Mouse (Mus musculus): ENCODE measurements around the gene Prima1. TPM values are rescaled to one million over a fixed set of nuclear protein-coding genes. Genes with fewer than 3 reads are reported as not detected.

Gene Prima1
- polyA plus RNA-seq, 1 experiment from 2014 or later, result 1.2 TPM

Other genes starting within 250 kb of the Prima1 start
- not detected in 2 replicates for gene Fam181a, start 68.8 kb upstream of the Prima1 start, polyA plus RNA-seq (2015; fragmentation: Nextera tagmentation; extraction: Ambion mirVana)
- 3.2 and 5.2 TPM in 2 replicates for gene Asb2, start 113.9 kb upstream of the Prima1 start, polyA plus RNA-seq (2015; fragmentation: Nextera tagmentation; extraction: Ambion mirVana)
- 7.5 and 7.6 TPM in 2 replicates for gene Otub2, start 146.5 kb upstream of the Prima1 start, polyA plus RNA-seq (2015; fragmentation: Nextera tagmentation; extraction: Ambion mirVana)
- 0.21 and 0.33 TPM in 2 replicates for gene 9330161L09Rik, start 165.7 kb upstream of the Prima1 start, polyA plus RNA-seq (2015; fragmentation: Nextera tagmentation; extraction: Ambion mirVana)
- gene Ddx24, start 183.7 kb upstream of the Prima1 start, polyA plus RNA-seq (2015; fragmentation: Nextera tagmentation; extraction: Ambion mirVana), result 96.4 and 105 TPM in 2 replicates
- gene Ifi27, start 192.1 kb upstream of the Prima1 start, polyA plus RNA-seq (2015; fragmentation: Nextera tagmentation; extraction: Ambion mirVana), result 28.3 and 35.4 TPM in 2 replicates
- gene Ifi27l2a, start 201.5 kb upstream of the Prima1 start, polyA plus RNA-seq (2015; fragmentation: Nextera tagmentation; extraction: Ambion mirVana), result 11.1 and 11.2 TPM in 2 replicates
- 0.21 TPM in 1 of 2 replicates, not detected in the other for gene Ifi27l2b, start 215.1 kb upstream of the Prima1 start, polyA plus RNA-seq (2015; fragmentation: Nextera tagmentation; extraction: Ambion mirVana)

Measured in kidney, embryonic 15.5 days (tissue).